Comparison of ENCODE assay signal across 17 mouse cellular contexts in genomic region chr1:51535414-51535813, GRCm38 (mm10).
"Had no signal": no experiment of that assay in that cellular context is flagged by ENCODE, and none has a peak within 500 bp of the region (broad histone marks: within the 10 kb centered on the region; RNA-seq: fewer than 3 reads in every experiment).

No protein-coding gene starts in this region.

- ATAC-seq: lung, postnatal 0 days; midbrain, embryonic 13.5 days; midbrain, embryonic 15.5 days had no signal

- H3K9me3 ChIP-seq: lung, embryonic 15.5 days; megakaryocyte, embryonic 14.5 days; midbrain, embryonic 13.5 days; midbrain, embryonic 15.5 days; neural tube, embryonic 12.5 days; stomach, embryonic 15.5 days had no signal

- H3K4me3 ChIP-seq: lung, embryonic 15.5 days; megakaryocyte, embryonic 14.5 days; midbrain, embryonic 13.5 days; midbrain, embryonic 15.5 days; neural tube, embryonic 12.5 days; stomach, embryonic 15.5 days had no signal

- H3K9ac ChIP-seq: lung, embryonic 15.5 days; midbrain, embryonic 13.5 days; midbrain, embryonic 15.5 days; neural tube, embryonic 12.5 days; stomach, embryonic 15.5 days had no signal

- DNase-seq: lung, adult 2 months; lung, postnatal 14 days; lung, postnatal 36 days; right cerebral cortex, postnatal 14 days; thymus, adult 2 months; thymus, postnatal 25 days; thymus, postnatal 4 days had no signal

- H3K36me3 ChIP-seq: lung, embryonic 15.5 days; midbrain, embryonic 13.5 days; midbrain, embryonic 15.5 days; neural tube, embryonic 12.5 days; stomach, embryonic 15.5 days had no signal

- H3K4me1 ChIP-seq: midbrain, embryonic 13.5 days; midbrain, embryonic 15.5 days; neural tube, embryonic 12.5 days had no signal

- H3K4me2 ChIP-seq: lung, embryonic 15.5 days; midbrain, embryonic 11.5 days; midbrain, embryonic 13.5 days; midbrain, embryonic 15.5 days; neural tube, embryonic 12.5 days; stomach, embryonic 15.5 days had no signal

- H3K27me3 ChIP-seq: lung, embryonic 15.5 days; megakaryocyte, embryonic 14.5 days; midbrain, embryonic 13.5 days; midbrain, embryonic 15.5 days; neural tube, embryonic 12.5 days; stomach, embryonic 15.5 days had no signal

- H3K27ac ChIP-seq: lung, embryonic 15.5 days; macrophage; midbrain, embryonic 13.5 days; midbrain, embryonic 15.5 days; neural tube, embryonic 12.5 days; stomach, embryonic 15.5 days; stomach, postnatal 0 days had no signal
